8 mouse cellular contexts compared by ENCODE assay signal in the genomic region with DNA sequence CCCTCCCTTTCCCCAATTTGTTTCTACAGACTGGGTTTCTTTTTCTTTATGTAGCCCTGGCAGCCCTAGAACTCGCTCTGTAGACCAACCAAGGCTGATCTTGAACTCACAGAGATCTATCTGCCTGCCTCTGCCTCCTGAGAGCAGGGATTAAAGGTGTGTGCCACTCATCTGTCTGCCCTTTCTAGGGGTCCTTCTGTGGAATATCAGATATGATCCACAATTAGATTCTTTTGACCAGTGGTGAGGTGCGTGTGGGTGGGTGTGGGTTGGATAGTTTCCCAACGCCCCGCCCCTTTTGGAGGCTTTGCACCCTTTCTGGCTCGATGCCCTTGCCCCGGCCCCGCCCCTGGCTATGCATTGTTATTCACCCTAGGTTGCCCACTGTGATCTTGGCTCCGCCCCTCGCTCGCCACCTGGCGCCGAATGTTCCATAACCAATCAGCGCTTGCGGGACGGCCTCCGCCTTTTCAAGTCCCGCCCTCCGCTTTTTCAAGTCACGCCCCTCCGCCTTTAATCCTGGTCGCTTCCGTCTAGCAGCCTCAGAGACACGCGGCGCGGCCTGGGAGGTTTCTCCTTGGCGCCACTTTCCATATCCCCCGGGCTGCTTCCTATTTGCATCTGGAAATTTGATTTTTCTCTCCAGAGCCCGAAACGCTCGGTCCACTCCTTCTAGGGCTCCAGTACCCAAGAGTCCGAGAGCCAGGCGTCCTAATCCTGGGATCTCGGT. TPM values are rescaled to one million over a fixed set of nuclear protein-coding genes. Genes with fewer than 3 reads are reported as not detected.
A peak's percentile ranks its signal among the peaks of the same experiment; 100 is the strongest.
DNase-seq lines count a peak whose midpoint lies in the region; ATAC-seq and TF ChIP-seq lines count a peak whose summit lies in the region.

Slc1a5 (plus strand) TSS at position 516 of the 730 bp plus-strand sequence.

- H3K4me2 ChIP-seq in heart, embryonic 11.5 days = peak within 1 kb of the TSS; percentile 99
- peak within 1 kb of the TSS; percentile 98 for H3K4me2 ChIP-seq in kidney, embryonic 16.5 days (replicated peaks; ENCODE audit: low read depth, low read length)
- H3K4me2 ChIP-seq in myocyte (ENCODE audit: low read depth) = peak within 1 kb of the TSS; percentile 75

- H3K36me3 ChIP-seq in heart, embryonic 11.5 days (ENCODE audit: control insufficient read depth, insufficient read depth, low read length) = no peaks in the 10 kb centered on the region
- H3K36me3 ChIP-seq in kidney, embryonic 16.5 days (ENCODE audit: insufficient read depth, low read length) = no peaks in the 10 kb centered on the region
- no peaks in the 10 kb centered on the region for H3K36me3 ChIP-seq in liver, adult 2 months (ENCODE audit: control insufficient read depth, insufficient read depth, low read length)
- no peaks in the 10 kb centered on the region for H3K36me3 ChIP-seq in myocyte (ENCODE audit: control insufficient read depth, insufficient read depth)
- no peaks in the 10 kb centered on the region for H3K36me3 ChIP-seq in splenic B cell, adult 2 months (ENCODE audit: control insufficient read depth, insufficient read depth, low read length, poor library complexity, severe bottlenecking)

- no peaks in the 10 kb centered on the region for H3K79me2 ChIP-seq in liver, adult 2 months (ENCODE audit: control insufficient read depth, insufficient read depth, low read length)
- H3K79me2 ChIP-seq in myocyte (ENCODE audit: control insufficient read depth, insufficient read depth) = peaks cover 45% of the 10 kb centered on the region

- DNase-seq in A20 (ENCODE audit: low read depth, low spot score) = peak; percentile 100
- DNase-seq in liver, adult 2 months (ENCODE audit: extremely low read depth, low read depth, low spot score) = peak; percentile 57
- peak; percentile 98 for DNase-seq in splenic B cell, adult 2 months (ENCODE audit: low read depth, low spot score)

- H3K27me3 ChIP-seq in heart, embryonic 11.5 days (ENCODE audit: control insufficient read depth, insufficient read depth, low read length) = no peaks in the 10 kb centered on the region
- no peaks in the 10 kb centered on the region for H3K27me3 ChIP-seq in kidney, embryonic 16.5 days (ENCODE audit: insufficient read depth, low read length)
- H3K27me3 ChIP-seq in liver, adult 2 months (ENCODE audit: control insufficient read depth, insufficient read depth, low read length) = 0 out of 2 replicates have a peak, but pooled peaks cover 2% of the 10 kb centered on the region
- H3K27me3 ChIP-seq in myocyte (ENCODE audit: control insufficient read depth, insufficient read depth, insufficient read length) = no peaks in the 10 kb centered on the region
- no peaks in the 10 kb centered on the region for H3K27me3 ChIP-seq in splenic B cell, adult 2 months (ENCODE audit: control insufficient read depth, insufficient read depth, low read length, poor library complexity, severe bottlenecking)

- ATAC-seq in erythroblast, adult 5-6 weeks (replicated peaks; ENCODE audit: low FRiP score, poor library complexity, severe bottlenecking) = peak; percentile 76
- ATAC-seq in heart, embryonic 11.5 days (replicated peaks; ENCODE audit: insufficient number of reproducible peaks, low FRiP score, low TSS enrichment) = peak; percentile 79
- ATAC-seq in kidney, embryonic 16.5 days (ENCODE audit: low FRiP score, low TSS enrichment) = peak; percentile 77

- peak; percentile 99 for TF ChIP-seq POLR2A in bone marrow, adult 2 months (IDR thresholded peaks at IDR 0.05; ENCODE audit: borderline replicate concordance, control insufficient read depth, low read depth, low read length)
- TF ChIP-seq POLR2A in liver, adult 2 months (IDR thresholded peaks at IDR 0.05; ENCODE audit: extremely low read depth, insufficient read depth, low read length) = peak; percentile 88
- peak; percentile 83 for TF ChIP-seq POLR2A in myocyte (IDR thresholded peaks at IDR 0.05; ENCODE audit: insufficient read length, low read depth)

- peaks cover 6% of the 10 kb centered on the region; the same call in 1 of the 2 replicates for H3K4me1 ChIP-seq in bone marrow, adult 2 months (ENCODE audit: control insufficient read depth, insufficient read depth, low read length)
- peaks cover 17% of the 10 kb centered on the region for H3K4me1 ChIP-seq in heart, embryonic 11.5 days (ENCODE audit: control insufficient read depth, insufficient read depth, low read length)
- H3K4me1 ChIP-seq in kidney, embryonic 16.5 days (ENCODE audit: insufficient read depth, low read length) = peaks cover 30% of the 10 kb centered on the region
- no peaks in the 10 kb centered on the region for H3K4me1 ChIP-seq in liver, adult 2 months (ENCODE audit: control insufficient read depth, insufficient read depth, low read length)

- WGBS in bone marrow, adult 2 months = 2% methylated on average over 34 of the region's 34 CpGs
- 3% methylated on average over 33 of the region's 34 CpGs for WGBS in heart, embryonic 11.5 days (ENCODE audit: insufficient replicate concordance)
- WGBS in kidney, embryonic 16.5 days = 3% methylated on average over 34 of the region's 34 CpGs
- 4% methylated on average over 34 of the region's 34 CpGs for WGBS in liver, adult 2 months

- H3K9me3 ChIP-seq in heart, embryonic 11.5 days (replicated peaks; ENCODE audit: control insufficient read depth, low read length) = no peaks in the 10 kb centered on the region
- H3K9me3 ChIP-seq in kidney, embryonic 16.5 days (ENCODE audit: low read length) = no peaks in the 10 kb centered on the region

- H3ac ChIP-seq in myocyte (ENCODE audit: control insufficient read depth, insufficient read length) = peak within 1 kb of the TSS; percentile 61

- H3K9ac ChIP-seq in heart, embryonic 11.5 days (ENCODE audit: low read depth, low read length) = peak within 1 kb of the TSS; percentile 76
- H3K9ac ChIP-seq in kidney, embryonic 16.5 days (replicated peaks; ENCODE audit: low read length) = peak within 1 kb of the TSS; percentile 84
- peak within 1 kb of the TSS; percentile 63 for H3K9ac ChIP-seq in liver, adult 2 months (ENCODE audit: low read depth, low read length)

- no peak for TF ChIP-seq CTCF in bone marrow, adult 2 months (IDR thresholded peaks at IDR 0.05; ENCODE audit: control insufficient read depth, insufficient read depth, low read length)
- no peak for TF ChIP-seq CTCF in liver, adult 2 months (IDR thresholded peaks at IDR 0.05; ENCODE audit: low read depth, low read length)

- H3K27ac ChIP-seq in bone marrow, adult 2 months (ENCODE audit: control insufficient read depth, insufficient read depth, low read depth, low read length, poor library complexity) = peak within 1 kb of the TSS; percentile 84
- 0 out of 2 replicates have a peak within 1 kb of the TSS, but pooled peaks have one; percentile 16 for H3K27ac ChIP-seq in heart, embryonic 11.5 days (ENCODE audit: low read depth, low read length)
- peak within 1 kb of the TSS; percentile 77 for H3K27ac ChIP-seq in kidney, embryonic 16.5 days (ENCODE audit: low read length)
- no peak within 1 kb of the TSS for H3K27ac ChIP-seq in liver, adult 2 months (replicated peaks; ENCODE audit: insufficient read depth, low read depth, low read length)

- H3K4me3 ChIP-seq in bone marrow, adult 2 months (replicated peaks; ENCODE audit: control insufficient read depth, low read depth, low read length) = peak within 1 kb of the TSS; percentile 93
- peak within 1 kb of the TSS; percentile 71 for H3K4me3 ChIP-seq in heart, embryonic 11.5 days (ENCODE audit: low read depth, low read length)
- peak within 1 kb of the TSS; percentile 74 for H3K4me3 ChIP-seq in kidney, embryonic 16.5 days (ENCODE audit: low read length)
- peak within 1 kb of the TSS; percentile 57 for H3K4me3 ChIP-seq in liver, adult 2 months (ENCODE audit: insufficient read depth, low read depth, low read length)
- peak within 1 kb of the TSS; percentile 97 for H3K4me3 ChIP-seq in myocyte

TF ChIP-seq in myocyte, 11 proteins besides CTCF, POLR2A, EP300 and RAD21:
- TF ChIP-seq MAX (IDR thresholded peaks at IDR 0.05; ENCODE audit: low read depth) (no peak), CEBPB (IDR thresholded peaks at IDR 0.05; ENCODE audit: insufficient read depth, poor library complexity, severe bottlenecking) (no peak), E2F4 (IDR thresholded peaks at IDR 0.05; ENCODE audit: insufficient read depth) (peak; percentile 26), MYOG (IDR thresholded peaks at IDR 0.05; ENCODE audit: control insufficient read depth in 1 of 3, insufficient read depth in 1 of 3, insufficient read length in 2 of 3, low read depth in 2 of 3) (peak in 1 of 3 experiments; percentile 20), TCF3 (IDR thresholded peaks at IDR 0.05; ENCODE audit: insufficient read length, low read depth) (no peak), TCF12 (IDR thresholded peaks at IDR 0.05; ENCODE audit: insufficient read depth, poor library complexity, severe bottlenecking) (no peak), REST (IDR thresholded peaks at IDR 0.05; ENCODE audit: insufficient read depth, insufficient read length) (no peak), SRF (IDR thresholded peaks at IDR 0.05; ENCODE audit: control insufficient read depth, insufficient read length, low read depth) (no peak), MYOD1 (IDR thresholded peaks at IDR 0.05; ENCODE audit: control insufficient read depth in 1 of 3, insufficient read length in 2 of 3, low read depth in 2 of 3) (peak in 1 of 3 experiments; percentile 40), USF1 (IDR thresholded peaks at IDR 0.05; ENCODE audit: low read depth) (no peak), POLR2AphosphoS2 (IDR thresholded peaks at IDR 0.05; ENCODE audit: insufficient read length, low read depth) (peak; percentile 86)

RNA-seq across cellular contexts. Expression of gene Slc1a5, which starts in this region (rescaled TPM):
- 186 and 343 TPM in 2 replicates for polyA plus RNA-seq in bone marrow, adult 2 months (2011; ENCODE audit: insufficient read depth, insufficient read length, low replicate concordance, missing spikeins)
- total RNA-seq in erythroblast, adult 5-6 weeks (2015; ENCODE audit: low replicate concordance) = 655 and 701 TPM in 2 replicates
- 713 and 810 TPM in 2 replicates for total RNA-seq in erythroblast, adult 5-6 weeks (2017; ENCODE audit: low replicate concordance)
- 26.9 and 30.1 TPM in 2 replicates for polyA plus RNA-seq in heart, embryonic 11.5 days (2014; fragmentation: Nextera tagmentation; extraction: Ambion mirVana)
- 49.2 and 51.0 TPM in 2 replicates for polyA plus RNA-seq in kidney, embryonic 16.5 days (2015; fragmentation: Nextera tagmentation; extraction: Ambion mirVana)
- 1.8 and 3.4 TPM in 2 replicates for total RNA-seq in liver, adult 2 months (2014; rRNA removed)
- polyA plus RNA-seq in liver, adult 2 months (2012; rRNA removed) = 2.6 and 4.2 TPM in 2 replicates
- polyA plus RNA-seq in myocyte (2012; fragmentation: generic; extraction: Trizol) = 113 TPM

Comparison
In these comparisons a context has a peak if more than half of its experiments do, and no peak if none do; other contexts are left out.
1. RNA of gene Slc1a5 (total RNA-seq): 655 to 810 TPM in erythroblast, adult 5-6 weeks; 1.8 to 3.4 TPM in liver, adult 2 months; every median in the first group is over 100 times any median in the second.
2. Peak in every context shown above with its lines, with median percentiles within 50 percentile points of each other: DNase-seq, H3K4me3 ChIP-seq, POLR2A ChIP-seq, ATAC-seq, H3K4me2 ChIP-seq and H3K9ac ChIP-seq.